Mouse (Mus musculus) limb, embryonic 12.5 days (tissue): Measurements from ENCODE around the gene Pdss2. TPM values are rescaled to one million over a fixed set of nuclear protein-coding genes. Genes with fewer than 3 reads are reported as not detected.

ENCODE experiments used
- ATAC-seq: fragments of 200-750 bp; cut with Nextera tagmentation; 2 replicates; pipeline ENCODE4 v1.8.0; 2017; ENCODE audit warnings: low read depth, moderate TSS enrichment; ENCODE audit not compliant: insufficient number of reproducible peaks, insufficient read depth, low FRiP score, low TSS enrichment
- H3K27ac ChIP-seq: fragments of 300-500 bp; sonication (generic); 2 replicates; pipeline ENCODE4 v1.5.1; 2016; ENCODE audit warnings: mild to moderate bottlenecking, moderate library complexity
- H3K27me3 ChIP-seq: fragments of 300-500 bp; sonication (generic); 2 replicates; pipeline ENCODE4 v1.6.1; 2016; ENCODE audit warnings: mild to moderate bottlenecking, moderate library complexity
- H3K36me3 ChIP-seq: fragments of 300-500 bp; sonication (generic); 2 replicates; pipeline ENCODE4 v1.6.1; 2016; ENCODE audit warnings: mild to moderate bottlenecking, moderate library complexity
- H3K4me1 ChIP-seq: fragments of 300-500 bp; sonication (generic); replicated peaks from 2 replicates; pipeline ENCODE4 v1.6.1; 2016
- H3K4me2 ChIP-seq: fragments of 300-500 bp; sonication (generic); 2 replicates; pipeline ENCODE4 v1.6.1; 2016; ENCODE audit warnings: mild to moderate bottlenecking, moderate library complexity
- H3K4me3 ChIP-seq: fragments of 300-500 bp; sonication (generic); replicated peaks from 2 replicates; pipeline ENCODE4 v1.5.1; 2016; ENCODE audit warnings: mild to moderate bottlenecking
- H3K9ac ChIP-seq: fragments of 300-500 bp; sonication (generic); replicated peaks from 2 replicates; pipeline ENCODE4 v1.6.1; 2016; ENCODE audit warnings: mild to moderate bottlenecking, moderate library complexity
- H3K9me3 ChIP-seq: fragments of 300-500 bp; sonication (generic); 2 replicates; pipeline ENCODE4 v1.6.1; 2016; ENCODE audit warnings: mild to moderate bottlenecking, moderate library complexity
- WGBS: fragments of 180-500 bp; shearing (Covaris S2); methylation state at CpG from one replicate; pipeline ENCODE4 v1.1.7; 2016; 5-methylcytosine and 5-hydroxymethylcytosine counted together
- polyA plus RNA-seq: library from polyadenylated mRNA; unstranded; fragments of >200 nt; fragmentation: Nextera tagmentation; extraction: Ambion mirVana; gene quantifications from 2 replicates; pipeline ENCODE4 v1.2.1, GENCODE M21; 2016

Gene Pdss2
- polyA plus RNA-seq, 1 experiment from 2014 or later = 13.7 TPM

DNA sequence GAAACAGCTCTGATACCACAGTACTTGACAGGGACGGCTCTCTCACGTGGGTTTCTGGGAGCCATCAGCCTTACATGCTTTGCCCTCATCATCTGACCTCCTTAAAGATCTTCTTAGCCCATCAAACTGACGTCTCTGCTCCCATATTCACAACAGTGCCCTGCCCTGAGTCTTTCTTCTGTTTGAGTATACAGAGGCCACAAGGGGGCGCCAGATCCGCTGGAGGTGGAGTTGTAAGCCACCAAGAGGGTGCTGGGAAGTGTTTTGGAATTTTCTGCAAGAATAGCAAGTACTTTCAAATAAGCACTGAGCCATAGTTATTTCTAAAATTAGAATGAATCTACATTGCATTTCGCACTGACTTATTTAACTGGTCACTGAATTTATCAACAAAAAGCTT lies 9.4 kb upstream of the Pdss2 start:
- Histone ChIP-seq H3K9me3 (no peaks in the 10 kb centered on the region), H3K4me2 (no peak overlapping the region), H3K9ac (no peak overlapping the region), H3K4me1 (no peaks in the 10 kb centered on the region), H3K4me3 (no peak overlapping the region), H3K36me3 (no peaks in the 10 kb centered on the region), H3K27me3 (no peaks in the 10 kb centered on the region), H3K27ac (no peak overlapping the region)
- 34% methylated on average over 6 of the region's 6 CpGs for WGBS
- no peak for ATAC-seq

DNA sequence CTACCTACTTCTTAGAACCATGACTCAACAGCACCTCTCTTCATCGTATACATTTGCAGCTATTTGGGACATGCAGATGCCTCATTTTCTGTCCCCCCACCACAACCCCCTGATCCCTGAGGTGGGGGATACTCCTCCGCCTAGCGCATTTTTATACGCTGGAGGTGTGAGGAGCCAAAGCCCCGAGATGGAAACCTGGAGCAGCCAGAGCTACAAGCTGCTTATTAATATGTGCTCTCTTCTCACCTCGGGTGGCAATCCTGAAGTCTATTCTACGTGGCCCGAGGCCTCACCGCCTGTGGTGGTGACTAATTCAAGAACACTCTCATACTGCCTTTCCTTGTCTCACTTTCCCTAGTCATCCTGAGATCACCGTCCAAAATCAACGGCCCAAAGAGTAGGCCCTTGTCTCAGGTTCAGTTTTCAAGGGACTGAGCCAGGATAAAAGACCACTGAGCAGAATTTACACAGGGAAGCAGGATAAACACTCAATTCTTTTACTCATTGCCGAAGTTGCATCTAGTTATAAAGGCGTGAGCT lies 3.9 kb upstream of the Pdss2 start:
- Histone ChIP-seq H3K4me1 (peaks cover 8% of the 10 kb centered on the region), H3K36me3 (no peaks in the 10 kb centered on the region), H3K9ac (no peak overlapping the region), H3K9me3 (no peaks in the 10 kb centered on the region), H3K27ac (no peak overlapping the region), H3K4me3 (no peak overlapping the region), H3K27me3 (no peaks in the 10 kb centered on the region), H3K4me2 (no peak overlapping the region)
- WGBS = 93% methylated on average over 13 of the region's 13 CpGs
- no peak for ATAC-seq

DNA sequence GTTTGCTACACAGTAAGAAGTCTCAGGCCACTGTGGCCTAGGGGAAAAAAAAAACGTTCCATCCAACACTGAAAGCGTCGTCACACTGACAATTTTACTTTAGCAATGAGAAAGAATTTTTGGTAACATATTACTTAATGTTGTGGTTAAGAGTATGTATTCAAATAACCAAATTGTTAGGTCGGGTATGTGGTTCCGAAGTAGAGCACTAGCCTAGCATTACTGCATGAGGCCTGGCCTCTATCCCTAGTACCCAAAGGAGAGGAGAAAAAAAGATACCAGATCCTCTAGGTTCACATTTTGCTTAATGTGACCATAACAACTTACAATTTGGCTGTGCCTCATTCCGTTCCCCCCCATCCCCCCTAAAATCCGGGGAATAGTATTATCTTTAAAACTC lies 807 bp upstream of the Pdss2 start:
- no peak for ATAC-seq
- Histone ChIP-seq H3K4me2 (peak overlapping the region; percentile 84), H3K27me3 (no peaks in the 10 kb centered on the region), H3K9ac (peak overlapping the region; percentile 77), H3K4me3 (peak overlapping the region; percentile 58), H3K27ac (peak overlapping the region; percentile 90), H3K9me3 (no peaks in the 10 kb centered on the region), H3K4me1 (peaks cover 11% of the 10 kb centered on the region), H3K36me3 (no peaks in the 10 kb centered on the region)
- WGBS = 24% methylated on average over 7 of the region's 7 CpGs

DNA sequence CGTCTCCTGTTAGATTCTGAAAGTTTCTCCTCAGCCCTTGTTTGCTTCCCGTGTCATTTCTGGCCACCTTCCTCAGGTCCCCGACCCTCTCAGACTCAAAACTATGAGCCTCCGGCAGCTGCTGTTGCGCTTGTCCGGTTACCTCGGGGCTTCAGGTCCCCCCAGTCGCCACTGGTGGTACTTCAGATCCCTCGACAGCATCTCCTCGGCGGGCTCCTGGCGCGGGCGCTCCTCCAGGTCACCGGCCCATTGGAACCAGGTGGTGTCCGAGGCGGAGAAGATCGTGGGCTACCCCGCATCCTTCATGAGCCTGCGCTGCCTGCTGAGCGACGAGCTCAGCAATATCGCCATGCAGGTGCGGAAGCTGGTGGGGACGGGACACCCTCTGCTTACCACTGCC lies 373 bp downstream of the Pdss2 start:
- H3K4me1 ChIP-seq = peaks cover 11% of the 10 kb centered on the region
- WGBS = under 1% methylated on average over 25 of the region's 25 CpGs
- peak overlapping the region; percentile 84 for H3K4me2 ChIP-seq
- H3K27ac ChIP-seq = peak overlapping the region; percentile 90
- H3K27me3 ChIP-seq = no peaks in the 10 kb centered on the region
- no peaks in the 10 kb centered on the region for H3K36me3 ChIP-seq
- ATAC-seq = peak; percentile 37; the same call in 1 of the 2 replicates
- H3K9me3 ChIP-seq = no peaks in the 10 kb centered on the region
- peak overlapping the region; percentile 58 for H3K4me3 ChIP-seq
- peak overlapping the region; percentile 77 for H3K9ac ChIP-seq

DNA sequence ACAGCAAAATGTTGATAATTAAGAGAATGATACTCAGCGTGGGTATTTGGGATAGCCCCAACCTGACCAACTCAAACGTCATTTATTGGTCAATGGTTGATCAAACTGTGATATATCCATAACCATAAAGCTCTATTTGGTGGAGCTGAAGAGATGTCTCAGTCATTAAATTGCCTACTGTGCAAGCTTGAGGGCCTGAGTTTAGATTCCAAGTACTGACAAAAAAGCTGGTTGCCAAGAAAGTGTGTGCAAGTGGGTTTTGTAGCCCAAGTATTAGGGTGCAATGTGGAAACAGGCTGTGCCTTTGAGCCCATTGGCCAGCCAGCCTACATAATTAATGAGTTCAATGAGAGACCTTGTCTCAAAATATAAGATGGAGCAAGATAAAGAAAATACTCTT lies 2.1 kb downstream of the Pdss2 start:
- Histone ChIP-seq H3K4me2 (no peak overlapping the region), H3K4me1 (peaks cover 11% of the 10 kb centered on the region), H3K9ac (no peak overlapping the region), H3K36me3 (no peaks in the 10 kb centered on the region), H3K27ac (no peak overlapping the region), H3K9me3 (no peaks in the 10 kb centered on the region), H3K27me3 (no peaks in the 10 kb centered on the region), H3K4me3 (no peak overlapping the region)
- ATAC-seq = no peak
- WGBS = 87% methylated on average over 2 of the region's 2 CpGs

DNA sequence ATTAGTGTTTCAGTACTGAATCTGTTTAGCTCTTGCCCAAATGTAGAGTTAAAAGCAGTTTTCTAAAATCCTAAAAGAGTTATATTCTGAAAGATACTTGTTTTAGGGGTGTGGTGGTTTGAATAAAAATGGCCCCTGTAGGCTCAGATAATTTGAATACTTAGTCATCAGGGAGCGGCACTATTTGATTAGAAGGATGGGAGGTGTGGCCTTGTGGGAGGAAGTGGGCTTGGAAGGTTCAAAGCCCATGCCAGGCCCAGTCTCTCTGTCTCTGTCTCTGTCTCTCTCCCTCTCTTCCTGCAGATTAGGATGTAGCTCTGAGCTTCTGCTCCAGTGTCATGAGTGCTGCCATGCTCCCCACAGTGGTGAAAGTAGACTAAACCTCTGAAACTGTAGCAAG lies 5.1 kb downstream of the Pdss2 start:
- Histone ChIP-seq H3K27me3 (no peaks in the 10 kb centered on the region), H3K4me2 (no peak overlapping the region), H3K36me3 (no peaks in the 10 kb centered on the region), H3K4me1 (peaks cover 13% of the 10 kb centered on the region), H3K27ac (no peak overlapping the region), H3K4me3 (no peak overlapping the region), H3K9me3 (no peaks in the 10 kb centered on the region), H3K9ac (no peak overlapping the region)
- WGBS = 96% methylated on average over 1 of the region's 1 CpGs
- no peak for ATAC-seq

DNA sequence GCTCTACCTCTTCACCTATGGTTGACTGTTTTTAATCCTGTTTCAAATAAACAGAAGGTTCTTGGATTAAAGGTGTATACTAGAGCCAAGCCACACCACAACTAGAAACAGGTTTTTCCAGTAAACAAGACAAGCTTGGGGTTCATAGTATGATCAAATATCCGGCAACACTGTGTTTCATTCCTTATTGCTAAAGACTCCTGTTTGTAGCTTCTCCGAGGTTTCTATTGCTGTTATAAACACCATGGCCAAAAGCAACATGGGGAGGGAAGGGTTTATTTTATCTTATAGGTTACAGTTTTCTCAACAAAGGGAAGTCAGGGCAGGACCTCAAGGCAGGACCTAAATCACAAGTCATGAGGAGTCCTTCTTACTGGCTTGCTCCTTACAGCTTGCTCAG lies 8.0 kb downstream of the Pdss2 start:
- ATAC-seq = no peak
- H3K4me2 ChIP-seq = no peak overlapping the region
- 94% methylated on average over 2 of the region's 2 CpGs for WGBS
- H3K4me1 ChIP-seq = peaks cover 6% of the 10 kb centered on the region; the same call in 1 of the 2 replicates
- H3K4me3 ChIP-seq = no peak overlapping the region
- H3K27ac ChIP-seq = no peak overlapping the region
- H3K27me3 ChIP-seq = no peaks in the 10 kb centered on the region
- H3K36me3 ChIP-seq = no peaks in the 10 kb centered on the region
- H3K9me3 ChIP-seq = no peaks in the 10 kb centered on the region
- no peak overlapping the region for H3K9ac ChIP-seq

DNA sequence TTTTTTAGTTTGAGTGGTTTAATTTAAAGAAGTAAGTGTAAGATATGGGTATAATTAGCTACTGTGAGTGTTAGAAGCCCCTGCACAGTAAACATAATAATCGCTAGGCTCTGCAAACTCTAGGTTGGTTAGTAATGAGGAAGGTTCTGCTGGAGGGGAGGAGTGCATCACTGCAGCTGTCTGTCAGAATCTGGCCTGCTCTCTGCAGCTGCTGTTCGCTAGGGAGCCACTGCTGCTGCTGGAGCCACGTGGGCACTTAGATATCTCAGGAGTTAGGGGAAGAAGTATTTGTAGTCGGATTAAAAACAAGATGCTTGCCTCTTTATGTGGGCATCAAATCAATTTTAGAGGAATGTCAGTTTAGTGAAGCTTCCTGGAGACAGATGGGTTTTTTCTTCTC lies 13.2 kb downstream of the Pdss2 start:
- no peak for ATAC-seq
- Histone ChIP-seq H3K4me3 (no peak overlapping the region), H3K27ac (no peak overlapping the region), H3K9ac (no peak overlapping the region), H3K27me3 (no peaks in the 10 kb centered on the region), H3K9me3 (peaks cover 4% of the 10 kb centered on the region; the same call in 1 of the 2 replicates), H3K4me2 (no peak overlapping the region), H3K4me1 (peaks cover 6% of the 10 kb centered on the region; the same call in 1 of the 2 replicates), H3K36me3 (0 out of 2 replicates have a peak, but pooled peaks cover 5% of the 10 kb centered on the region)
- WGBS = 61% methylated on average over 4 of the region's 4 CpGs

DNA sequence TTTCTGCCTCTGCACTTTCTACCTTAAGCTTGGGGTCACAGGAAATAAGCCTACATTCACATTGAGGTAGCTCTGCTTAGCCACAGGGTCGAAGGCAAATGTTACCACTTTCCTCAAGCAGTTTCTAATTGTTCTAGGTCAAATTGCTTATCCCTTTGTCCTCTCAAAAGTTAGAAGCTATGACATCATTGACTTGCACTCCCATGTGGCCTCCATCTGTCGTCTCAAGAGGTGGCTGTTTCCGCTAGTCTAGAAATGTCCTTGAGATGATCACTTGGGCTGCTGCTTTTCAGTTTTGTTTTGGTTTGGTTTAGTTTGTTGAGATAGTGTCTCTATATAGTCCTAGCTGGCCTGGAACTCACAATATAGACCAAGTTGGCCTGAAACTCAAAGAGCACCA lies 13.7 kb downstream of the Pdss2 start:
- Histone ChIP-seq H3K4me2 (no peak overlapping the region), H3K4me1 (peaks cover 6% of the 10 kb centered on the region; the same call in 1 of the 2 replicates), H3K27me3 (no peaks in the 10 kb centered on the region), H3K4me3 (no peak overlapping the region), H3K9ac (no peak overlapping the region), H3K36me3 (0 out of 2 replicates have a peak, but pooled peaks cover 8% of the 10 kb centered on the region), H3K9me3 (peaks cover 9% of the 10 kb centered on the region), H3K27ac (no peak overlapping the region)
- WGBS = 78% methylated on average over 3 of the region's 3 CpGs
- no peak for ATAC-seq

DNA sequence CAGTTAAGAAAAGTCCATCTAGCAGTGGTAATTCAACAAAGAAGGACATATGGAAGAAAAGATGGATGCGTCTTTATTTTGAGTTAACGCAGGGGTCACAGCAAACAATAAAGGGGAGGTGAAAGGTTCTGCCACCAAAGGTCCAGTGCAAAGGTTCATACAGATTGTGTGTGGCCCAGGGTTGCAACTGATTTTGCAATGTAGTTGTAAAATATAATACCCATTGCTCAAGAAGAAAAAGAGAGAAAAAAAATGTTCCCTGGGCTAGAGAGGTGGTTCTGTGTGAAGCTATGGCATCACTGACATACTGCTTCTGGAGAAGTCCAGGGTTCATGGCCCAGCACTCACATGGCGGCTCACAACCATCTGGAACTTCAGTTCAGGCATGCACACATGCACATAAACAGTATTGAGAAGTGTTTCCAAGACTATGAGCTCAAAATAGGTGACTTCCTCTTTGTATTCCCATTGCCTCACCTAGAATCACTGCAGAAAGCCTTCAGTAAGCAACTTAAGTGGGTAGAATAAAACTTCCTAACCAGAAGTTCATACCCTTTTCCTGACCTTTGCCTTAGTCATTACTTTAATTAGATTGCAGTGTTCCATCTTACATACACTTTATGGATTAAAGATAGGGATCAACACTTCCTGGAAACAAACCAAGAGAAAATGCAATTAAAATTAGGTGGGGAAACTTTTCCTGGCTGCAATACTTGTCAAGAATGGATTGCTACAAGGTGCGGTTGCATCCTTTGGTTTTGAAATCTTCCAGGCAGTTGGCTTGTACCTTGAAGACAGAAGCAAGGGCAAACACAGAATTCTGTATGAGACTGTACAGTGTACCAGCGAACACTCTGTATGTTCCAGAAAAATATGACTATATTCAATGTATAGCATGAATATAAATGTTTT lies 14.7 kb downstream of the Pdss2 start:
- whole genome bisulfite sequencing = 92% methylated on average over 5 of the region's 5 CpGs
- H3K27me3 ChIP-seq = no peaks in the 10 kb centered on the region
- no peaks in the 10 kb centered on the region; the same call in 1 of the 2 replicates for H3K4me1 ChIP-seq
- H3K36me3 ChIP-seq = 0 out of 2 replicates have a peak, but pooled peaks cover 8% of the 10 kb centered on the region
- no peak overlapping the region for H3K9ac ChIP-seq
- no peak for ATAC-seq
- H3K27ac ChIP-seq = no peak overlapping the region
- H3K4me3 ChIP-seq = no peak overlapping the region
- H3K9me3 ChIP-seq = peaks cover 10% of the 10 kb centered on the region
- H3K4me2 ChIP-seq = no peak overlapping the region

DNA sequence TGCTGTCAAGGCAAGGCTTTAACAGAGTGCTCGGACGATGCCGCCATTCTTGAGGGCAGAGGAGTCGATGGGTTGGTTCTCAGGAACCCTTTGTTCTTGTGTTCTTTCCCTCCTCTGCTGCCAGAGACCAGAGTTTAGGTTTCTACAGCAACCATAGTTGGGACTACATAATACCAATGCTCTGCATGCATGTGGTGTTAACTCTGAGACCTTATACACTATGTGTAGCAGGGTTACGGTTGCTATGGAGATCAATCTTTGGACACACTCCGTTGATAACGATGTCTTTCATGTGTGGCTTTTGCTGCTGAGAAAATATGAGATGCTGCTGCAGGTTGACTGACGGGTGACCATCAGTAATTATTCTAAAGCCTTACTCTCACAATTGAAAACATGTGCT lies 20.9 kb downstream of the Pdss2 start:
- no peak for ATAC-seq
- Histone ChIP-seq H3K9me3 (peaks cover 10% of the 10 kb centered on the region), H3K36me3 (0 out of 2 replicates have a peak, but pooled peaks cover 8% of the 10 kb centered on the region), H3K27ac (no peak overlapping the region), H3K9ac (no peak overlapping the region), H3K4me3 (no peak overlapping the region), H3K4me1 (peaks cover 27% of the 10 kb centered on the region), H3K4me2 (no peak overlapping the region), H3K27me3 (no peaks in the 10 kb centered on the region)
- WGBS = 88% methylated on average over 8 of the region's 8 CpGs
